Mouse (Mus musculus) intestine, embryonic 14.5 days (tissue): ENCODE data around the gene BC005624. TPM values are rescaled to one million over a fixed set of nuclear protein-coding genes. Genes with fewer than 3 reads are reported as not detected.
"Not testable (repeated sequence)": the region's sequence is repeated elsewhere in the genome, so short reads cannot be mapped to it uniquely, and the experiment has no call there.

Experiments used
- ATAC-seq: fragments of 200-750 bp; cut with Nextera tagmentation; replicated peaks from 2 replicates; pipeline ENCODE4 v1.8.0; 2017; ENCODE audit warnings: low read depth, moderate number of reproducible peaks, moderate TSS enrichment, moderate library complexity; ENCODE audit not compliant: low FRiP score, low TSS enrichment
- DNase-seq: peaks from one replicate; pipeline ENCODE4 v3.0.0-alpha.2; 2018; ENCODE audit warnings: low spot score
- H3K27ac ChIP-seq: fragments of 300-500 bp; sonication (generic); 2 replicates; pipeline ENCODE4 v1.5.1; 2014; ENCODE audit warnings: low read depth, mild to moderate bottlenecking, control low read depth
- H3K27me3 ChIP-seq: fragments of 300-500 bp; sonication (generic); replicated peaks from 2 replicates; pipeline ENCODE4 v1.6.1; 2014; ENCODE audit warnings: low read length, control low read depth; ENCODE audit not compliant: control insufficient read depth, insufficient read depth
- H3K36me3 ChIP-seq: fragments of 300-500 bp; sonication (generic); 2 replicates; pipeline ENCODE4 v1.6.1; 2014; ENCODE audit warnings: low read length, control low read depth; ENCODE audit not compliant: control insufficient read depth, insufficient read depth
- H3K4me1 ChIP-seq: fragments of 300-500 bp; sonication (generic); replicated peaks from 2 replicates; pipeline ENCODE4 v1.6.1; 2014; ENCODE audit warnings: low read length, control low read depth, mixed read lengths; ENCODE audit not compliant: control insufficient read depth, insufficient read depth
- H3K4me2 ChIP-seq: fragments of 300-500 bp; sonication (generic); 2 replicates; pipeline ENCODE4 v1.6.1; 2014; ENCODE audit warnings: low read length
- H3K4me3 ChIP-seq: fragments of 300-500 bp; sonication (generic); 2 replicates; pipeline ENCODE4 v1.5.1; 2014; ENCODE audit warnings: low read depth, low read length, control low read depth, mixed read lengths
- H3K9ac ChIP-seq: fragments of 300-500 bp; sonication (generic); 2 replicates; pipeline ENCODE4 v1.6.1; 2014; ENCODE audit warnings: mild to moderate bottlenecking, low read length
- H3K9me3 ChIP-seq: fragments of 300-500 bp; sonication (generic); 2 replicates; pipeline ENCODE4 v1.6.1; 2016; ENCODE audit warnings: low read length, control low read depth; ENCODE audit not compliant: control insufficient read depth
- WGBS: fragments of 180-500 bp; shearing (Covaris S2); extraction: QIAGEN DNeasy Blood & Tissue Kit; methylation state at CpG from one replicate; pipeline ENCODE4 v1.1.7; 2014; 5-methylcytosine and 5-hydroxymethylcytosine counted together
- polyA plus RNA-seq: library from polyadenylated mRNA; unstranded; fragments of >200 nt; fragmentation: Nextera tagmentation; extraction: Ambion mirVana; gene quantifications from 2 replicates; pipeline ENCODE4 v1.2.1, GENCODE M21; 2014

Gene BC005624
- polyA plus RNA-seq, 1 experiment from 2014 or later, result 45.3 TPM

DNA sequence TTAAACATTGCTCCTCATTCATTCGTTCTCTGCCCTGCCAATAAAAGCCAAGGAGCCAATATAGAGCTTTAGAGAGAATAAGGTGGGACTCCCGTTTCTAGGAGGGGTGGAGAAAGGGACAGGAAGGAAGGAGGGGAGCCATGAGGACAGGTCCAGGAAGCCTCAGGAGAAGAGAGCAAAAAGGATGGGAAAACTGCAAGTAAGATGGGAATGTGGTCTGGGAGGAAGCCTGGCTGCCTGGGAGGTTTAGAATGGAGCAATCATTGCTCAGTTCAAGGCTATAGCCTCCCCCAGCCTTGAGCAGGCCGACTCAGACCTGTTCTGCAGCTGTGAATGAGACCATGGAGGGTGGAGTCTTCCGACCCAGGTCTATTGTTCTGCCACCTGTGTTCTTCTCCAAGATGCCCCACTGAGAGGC, 43.4 kb downstream of the BC005624 start:
- Histone ChIP-seq H3K27me3 (no peaks in the 10 kb centered on the region), H3K9me3 (no peaks in the 10 kb centered on the region), H3K9ac (no peak overlapping the region), H3K36me3 (no peaks in the 10 kb centered on the region), H3K4me3 (no peak overlapping the region), H3K27ac (no peak overlapping the region), H3K4me2 (no peak overlapping the region), H3K4me1 (no peaks in the 10 kb centered on the region)
- WGBS, result 44% methylated on average over 4 of the region's 4 CpGs
- no peak for DNase-seq
- ATAC-seq, result no peak

GRCm38 (mm10) chr2:30937731-30938130, 44.3 kb downstream of the BC005624 start:
- Histone ChIP-seq H3K27ac (no peak overlapping the region), H3K27me3 (no peaks in the 10 kb centered on the region), H3K4me3 (no peak overlapping the region), H3K9me3 (no peaks in the 10 kb centered on the region), H3K4me1 (no peaks in the 10 kb centered on the region), H3K36me3 (no peaks in the 10 kb centered on the region), H3K9ac (no peak overlapping the region), H3K4me2 (no peak overlapping the region)
- 76% methylated on average over 8 of the region's 8 CpGs for WGBS
- no peak for ATAC-seq
- no peak for DNase-seq

DNA sequence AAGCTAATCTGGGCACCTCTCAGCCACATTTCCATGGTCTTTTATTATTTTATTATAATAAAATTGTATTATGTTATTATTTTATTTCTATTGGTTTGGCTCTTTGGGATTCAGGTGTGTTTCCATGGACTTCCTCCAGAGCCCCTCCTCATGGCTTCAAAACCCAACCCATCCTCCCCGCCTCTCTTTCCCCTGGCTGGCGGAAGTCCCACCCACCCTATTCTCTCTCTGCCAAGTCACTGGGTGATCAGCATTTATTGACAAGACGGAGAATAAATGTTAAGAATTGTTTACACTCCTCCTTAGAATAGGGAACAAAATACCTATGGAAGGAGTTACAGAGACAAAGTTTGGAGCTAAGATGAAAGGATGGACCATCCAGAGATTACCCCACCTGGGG, 45.2 kb downstream of the BC005624 start:
- Histone ChIP-seq H3K27ac (no peak overlapping the region), H3K9ac (no peak overlapping the region), H3K4me2 (no peak overlapping the region), H3K4me1 (no peaks in the 10 kb centered on the region), H3K4me3 (no peak overlapping the region), H3K27me3 (no peaks in the 10 kb centered on the region), H3K36me3 (no peaks in the 10 kb centered on the region), H3K9me3 (no peaks in the 10 kb centered on the region)
- 71% methylated on average over 3 of the region's 3 CpGs for WGBS
- ATAC-seq, result no peak
- DNase-seq, result no peak

DNA sequence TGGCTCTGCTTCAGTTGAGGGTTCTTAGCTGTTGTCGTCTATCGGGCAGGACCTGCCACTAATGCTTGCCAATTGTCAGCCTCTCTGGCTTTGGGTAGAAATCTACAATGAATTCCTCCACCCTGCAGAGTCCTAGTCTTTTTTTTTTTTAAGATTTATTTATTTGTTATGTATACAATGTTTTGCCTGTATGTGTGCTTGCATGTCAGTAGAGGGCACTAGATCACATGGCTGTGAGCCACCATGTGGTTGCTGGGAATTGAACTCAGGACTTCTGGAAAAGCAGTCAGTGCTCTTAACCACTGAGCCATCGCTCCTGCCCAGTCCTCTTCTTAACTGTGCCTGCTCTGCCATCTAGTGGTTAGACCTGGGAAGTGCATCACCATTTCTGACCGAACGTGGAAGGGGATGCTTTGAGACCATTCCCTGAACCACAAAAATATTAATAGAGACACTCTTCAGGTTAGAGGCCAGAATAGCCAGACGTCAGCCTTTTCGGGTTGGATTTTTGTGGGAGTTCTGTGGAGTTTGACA, 48.0 kb downstream of the BC005624 start:
- H3K27ac ChIP-seq, result no peak overlapping the region
- ATAC-seq, result no peak
- H3K9ac ChIP-seq, result no peak overlapping the region
- WGBS, result 23% methylated on average over 7 of the region's 7 CpGs
- no peak overlapping the region for H3K4me2 ChIP-seq
- no peaks in the 10 kb centered on the region for H3K27me3 ChIP-seq
- H3K36me3 ChIP-seq, result no peaks in the 10 kb centered on the region
- no peak overlapping the region for H3K4me3 ChIP-seq
- no peaks in the 10 kb centered on the region for H3K9me3 ChIP-seq
- DNase-seq, result peak; percentile 84
- peaks cover 10% of the 10 kb centered on the region for H3K4me1 ChIP-seq

DNA sequence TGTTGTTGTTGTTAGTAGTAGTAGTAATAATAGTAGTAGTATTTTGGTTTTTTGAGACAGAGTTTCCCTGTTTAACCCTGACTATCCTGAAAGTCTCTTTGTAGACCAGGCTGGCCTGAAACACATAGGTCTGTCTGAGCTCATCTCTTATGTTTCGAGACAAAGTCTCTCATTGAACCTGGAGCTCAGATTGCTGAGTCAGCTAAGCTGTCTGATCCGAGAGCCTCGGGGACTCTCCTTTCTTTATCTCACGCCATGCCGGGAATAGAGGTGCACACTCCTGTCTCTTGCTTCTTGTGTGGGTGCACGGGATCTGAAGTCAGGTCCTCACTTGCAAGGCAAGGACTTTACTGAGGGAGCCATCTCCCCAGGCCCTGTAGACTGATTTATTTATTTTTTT, 49.0 kb downstream of the BC005624 start:
- 62% methylated on average over 6 of the region's 6 CpGs for WGBS
- no peak for DNase-seq
- H3K4me1 ChIP-seq, result peaks cover 11% of the 10 kb centered on the region

GRCm38 (mm10) chr2:30931922-30932321, 50.1 kb downstream of the BC005624 start:
- no peak for ATAC-seq
- WGBS, result 78% methylated on average over 3 of the region's 3 CpGs
- no peaks in the 10 kb centered on the region for H3K9me3 ChIP-seq
- H3K9ac ChIP-seq, result no peak overlapping the region
- no peak overlapping the region for H3K27ac ChIP-seq
- H3K4me1 ChIP-seq, result peaks cover 14% of the 10 kb centered on the region
- no peaks in the 10 kb centered on the region for H3K36me3 ChIP-seq
- no peaks in the 10 kb centered on the region for H3K27me3 ChIP-seq
- no peak overlapping the region for H3K4me2 ChIP-seq
- no peak for DNase-seq
- no peak overlapping the region for H3K4me3 ChIP-seq

More for the DNA sequence above, 49.0 kb downstream of the BC005624 start:
- ATAC-seq, result no peak
- H3K27me3 ChIP-seq, result no peaks in the 10 kb centered on the region
- no peak overlapping the region for H3K9ac ChIP-seq
- H3K4me3 ChIP-seq, result no peak overlapping the region
- H3K4me2 ChIP-seq, result no peak overlapping the region
- no peak overlapping the region for H3K27ac ChIP-seq
- H3K36me3 ChIP-seq, result no peaks in the 10 kb centered on the region
- no peaks in the 10 kb centered on the region for H3K9me3 ChIP-seq

- not testable (repeated sequence) for H3K9me3 ChIP-seq, H3K4me3 ChIP-seq
- 89% methylated on average over 2 of the region's 2 CpGs for WGBS
These were observed 51.2 kb downstream of the BC005624 start for GRCm38 (mm10) chr2:30930846-30931245.

GRCm38 (mm10) chr2:30929483-30930045, 52.4 kb downstream of the BC005624 start, which contains the start of gene Ptges:
Gene Ptges (minus strand): TSS chr2:30929863.
- ATAC-seq, result peak; percentile 69
- Histone ChIP-seq H3K9me3 (no peaks in the 10 kb centered on the region), H3K27me3 (no peaks in the 10 kb centered on the region), H3K4me3 (peak within 1 kb of the TSS; percentile 15), H3K36me3 (no peaks in the 10 kb centered on the region), H3K4me1 (peaks cover 14% of the 10 kb centered on the region), H3K9ac (peak within 1 kb of the TSS; percentile 23; the same call in 1 of the 2 replicates), H3K4me2 (peak within 1 kb of the TSS; percentile 60), H3K27ac (peak within 1 kb of the TSS; percentile 54; the same call in 1 of the 2 replicates)
- WGBS, result 3% methylated on average over 23 of the region's 23 CpGs
- peak; percentile 89 for DNase-seq

More at GRCm38 (mm10) chr2:30930846-30931245, 51.2 kb downstream of the BC005624 start:
- H3K36me3 ChIP-seq, H3K9ac ChIP-seq, H3K4me2 ChIP-seq, H3K27me3 ChIP-seq, DNase-seq, H3K27ac ChIP-seq, ATAC-seq: not testable (repeated sequence)
- H3K4me1 ChIP-seq, result peaks cover 14% of the 10 kb centered on the region
